Mouse (Mus musculus) intestine, embryonic 15.5 days (tissue): ENCODE data around the gene Rex2. TPM values are rescaled to one million over a fixed set of nuclear protein-coding genes. Genes with fewer than 3 reads are reported as not detected.

Experiments used
- polyA plus RNA-seq: library from polyadenylated mRNA; unstranded; fragments of >200 nt; fragmentation: Nextera tagmentation; extraction: Ambion mirVana; gene quantifications from 2 replicates; pipeline ENCODE4 v1.2.1, GENCODE M21; 2015

The Rex2 gene
- polyA plus RNA-seq, 1 experiment from 2014 or later: not detected

Other genes starting within 250 kb of the Rex2 start
- not detected in 2 replicates for gene Gm21411, start 112.3 kb upstream of the Rex2 start, polyA plus RNA-seq
- not detected in 2 replicates for gene Zfp989, start 49.9 kb upstream of the Rex2 start, polyA plus RNA-seq
- gene Zfp991, start 110.2 kb downstream of the Rex2 start, polyA plus RNA-seq: 8.7 and 8.9 TPM in 2 replicates